Mouse (Mus musculus) thymus, postnatal 36 days (tissue): ENCODE results near the gene S100b.

Experiments
- DNase-seq, 2 experiments: peaks; one replicate each; pipeline ENCODE4 v3.0.0; 2022; ENCODE audit warnings: mixed read lengths in 2 of 2

S100b gene

DNA sequence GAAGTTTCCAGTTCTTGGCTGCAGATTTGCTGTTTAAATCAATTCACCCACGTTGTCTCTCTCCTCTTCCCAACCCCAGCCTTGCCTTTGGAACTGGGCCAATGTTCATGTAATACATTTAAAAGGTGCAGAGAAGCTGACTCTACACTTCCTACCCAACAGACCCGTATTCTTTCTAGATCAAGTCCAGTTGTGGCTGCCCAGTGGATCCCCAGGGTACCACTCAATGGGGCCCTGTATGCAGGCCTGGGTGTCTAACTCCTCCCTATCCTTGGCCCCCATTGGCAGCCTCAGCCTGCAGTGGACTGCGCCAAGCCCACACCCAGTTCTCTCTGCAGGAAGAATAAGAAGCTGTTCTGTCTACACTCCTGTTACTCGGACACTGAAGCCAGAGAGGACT lies at the start of gene S100b:
S100b (plus strand) TSS at position 318 of the 400 bp plus-strand sequence.
- no peak for DNase-seq

DNA sequence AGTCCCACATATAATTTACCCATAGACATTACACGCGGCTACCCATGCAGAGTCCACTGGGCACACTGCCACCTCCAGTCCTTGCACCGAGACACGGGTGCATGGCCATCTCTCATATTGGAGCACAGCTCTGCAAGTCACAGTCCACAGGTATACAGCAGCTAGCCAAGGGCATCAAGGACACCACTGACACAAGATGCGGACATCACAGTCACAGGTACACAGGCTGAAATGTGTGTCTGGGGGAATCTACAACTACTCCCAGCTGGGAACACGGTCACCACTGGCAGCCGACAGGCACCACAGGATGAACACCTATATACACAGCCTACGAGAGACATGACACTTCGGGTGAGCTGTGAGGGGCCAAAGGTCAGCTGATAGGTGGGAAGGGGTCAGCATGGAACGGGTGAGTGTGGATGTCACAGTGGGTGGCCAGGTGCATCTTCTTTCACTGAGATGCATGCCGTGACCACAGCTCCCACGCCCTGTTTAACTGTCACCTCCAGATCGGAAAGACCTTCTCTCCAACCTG lies 46.3 kb upstream of the S100b start:
- DNase-seq = no peak

DNA sequence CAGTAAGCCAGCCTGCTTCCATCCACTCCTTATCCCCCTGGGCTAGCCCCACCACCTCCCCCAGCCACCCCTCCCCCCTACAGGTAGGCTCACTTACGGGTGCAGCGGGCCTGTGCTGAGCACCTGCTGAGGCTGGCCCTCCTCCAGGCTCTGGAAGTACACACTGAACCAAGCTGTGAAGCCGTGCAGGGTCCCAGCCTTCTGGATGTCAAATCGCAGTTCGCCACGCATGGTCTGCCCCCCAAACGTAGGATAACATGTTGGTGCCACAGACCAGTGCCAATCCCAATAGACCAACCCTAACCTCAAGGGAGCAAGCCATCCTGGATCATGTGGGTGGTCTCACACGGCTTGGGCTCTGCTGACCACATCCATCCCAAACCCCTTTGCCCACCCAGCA lies 44.4 kb upstream of the S100b start:
- DNase-seq = no peak

DNA sequence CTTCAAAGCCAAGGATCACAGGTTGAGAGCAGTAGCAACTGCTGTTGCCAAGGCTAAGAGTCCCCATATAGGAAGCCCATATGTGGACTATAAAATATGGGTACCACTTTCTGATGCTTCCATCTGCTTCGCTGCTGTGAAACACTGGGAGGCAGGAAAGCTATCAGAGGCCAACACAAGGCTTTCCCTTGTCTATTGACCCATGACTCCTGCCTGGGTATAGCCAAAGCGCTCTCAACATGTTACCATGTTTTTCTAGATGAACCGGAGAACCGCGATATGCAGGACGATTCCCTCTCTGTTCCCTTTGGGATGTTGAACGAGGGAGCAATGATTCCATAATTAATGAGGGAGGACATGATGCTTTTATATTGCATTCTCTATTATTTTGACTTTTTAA lies 42.8 kb upstream of the S100b start:
- no peak for DNase-seq

DNA sequence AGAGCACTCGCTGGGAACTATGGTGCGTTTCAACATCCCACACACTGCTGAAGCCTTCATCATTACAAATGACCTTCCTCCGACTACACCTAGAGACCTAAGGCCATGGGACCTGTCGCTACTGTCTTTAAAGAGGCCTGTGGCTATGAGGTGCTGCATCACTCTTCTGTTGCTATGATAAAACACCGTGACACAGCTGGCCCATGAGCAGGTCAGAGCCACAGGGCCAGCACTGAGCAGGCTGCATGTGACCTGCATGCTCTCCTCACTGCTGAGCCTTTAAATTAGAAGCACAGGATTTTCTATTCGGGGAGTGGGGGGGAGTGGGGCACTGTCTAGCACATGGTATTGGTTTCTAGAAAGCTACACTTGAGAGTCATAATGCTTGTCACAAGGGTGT lies 41.5 kb upstream of the S100b start:
- no peak for DNase-seq

GRCm38 (mm10) chr10:76214161-76214560 lies 39.5 kb upstream of the S100b start:
- DNase-seq = no peak

DNA sequence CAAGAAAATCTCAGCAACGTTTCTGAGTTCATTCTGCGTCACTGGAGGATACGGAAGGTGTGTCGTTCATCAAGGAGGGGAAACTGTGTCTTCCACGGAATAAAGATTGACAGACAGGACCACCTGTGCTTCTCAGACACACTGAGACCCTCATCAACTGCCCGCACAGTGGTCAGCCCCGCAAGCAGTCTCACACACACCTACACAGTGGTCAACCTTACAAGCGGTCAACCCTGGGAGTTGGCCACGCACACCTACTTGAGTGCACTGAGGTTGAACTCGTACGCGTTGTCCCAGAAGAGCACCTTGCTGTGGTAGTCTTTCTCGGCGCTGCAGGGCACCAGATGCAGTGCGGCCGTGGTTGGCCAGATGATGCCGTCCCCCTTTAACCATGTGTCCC lies 36.6 kb upstream of the S100b start:
- no peak for DNase-seq

DNA sequence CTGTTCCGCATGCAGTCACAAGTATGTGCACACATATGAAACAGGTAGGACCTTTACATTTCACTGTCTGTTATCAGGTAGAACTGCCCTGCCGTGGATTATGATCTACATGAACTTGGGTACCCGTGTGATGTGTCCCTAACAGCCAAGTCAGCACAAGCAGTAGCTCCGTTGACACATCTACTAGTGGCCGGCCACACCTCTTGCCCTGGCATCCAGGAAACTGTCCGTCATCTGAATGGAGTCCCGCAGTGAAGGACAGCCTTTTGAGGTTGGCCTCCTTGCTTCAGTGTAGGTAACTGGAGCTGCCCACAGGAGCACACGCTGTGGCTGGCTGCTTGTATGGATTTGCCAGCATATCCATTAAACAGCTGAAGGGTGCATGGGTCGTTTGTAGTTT lies 35.4 kb upstream of the S100b start:
- DNase-seq = no peak

GRCm38 (mm10) chr10:76225944-76226343 lies 27.7 kb upstream of the S100b start:
- DNase-seq = no peak

DNA sequence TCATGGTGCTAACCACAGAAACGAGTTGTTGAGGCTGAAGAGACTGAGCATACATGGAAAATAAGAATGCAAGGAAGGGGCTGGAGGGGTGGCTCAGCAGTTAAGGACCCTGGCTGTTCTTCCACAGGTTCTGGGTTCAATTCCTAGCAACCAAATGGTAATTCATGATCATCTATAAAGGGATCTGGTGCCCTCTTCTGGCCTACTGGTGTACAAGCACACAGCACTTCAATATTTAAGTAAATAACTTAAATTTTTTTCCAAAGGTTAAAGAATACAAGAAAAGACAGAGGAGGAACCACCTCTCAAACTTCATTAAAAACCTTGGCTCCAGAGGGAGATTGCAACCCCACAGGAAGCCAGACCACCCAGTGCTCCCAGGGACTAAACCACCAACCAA lies 24.0 kb upstream of the S100b start:
- no peak for DNase-seq

DNA sequence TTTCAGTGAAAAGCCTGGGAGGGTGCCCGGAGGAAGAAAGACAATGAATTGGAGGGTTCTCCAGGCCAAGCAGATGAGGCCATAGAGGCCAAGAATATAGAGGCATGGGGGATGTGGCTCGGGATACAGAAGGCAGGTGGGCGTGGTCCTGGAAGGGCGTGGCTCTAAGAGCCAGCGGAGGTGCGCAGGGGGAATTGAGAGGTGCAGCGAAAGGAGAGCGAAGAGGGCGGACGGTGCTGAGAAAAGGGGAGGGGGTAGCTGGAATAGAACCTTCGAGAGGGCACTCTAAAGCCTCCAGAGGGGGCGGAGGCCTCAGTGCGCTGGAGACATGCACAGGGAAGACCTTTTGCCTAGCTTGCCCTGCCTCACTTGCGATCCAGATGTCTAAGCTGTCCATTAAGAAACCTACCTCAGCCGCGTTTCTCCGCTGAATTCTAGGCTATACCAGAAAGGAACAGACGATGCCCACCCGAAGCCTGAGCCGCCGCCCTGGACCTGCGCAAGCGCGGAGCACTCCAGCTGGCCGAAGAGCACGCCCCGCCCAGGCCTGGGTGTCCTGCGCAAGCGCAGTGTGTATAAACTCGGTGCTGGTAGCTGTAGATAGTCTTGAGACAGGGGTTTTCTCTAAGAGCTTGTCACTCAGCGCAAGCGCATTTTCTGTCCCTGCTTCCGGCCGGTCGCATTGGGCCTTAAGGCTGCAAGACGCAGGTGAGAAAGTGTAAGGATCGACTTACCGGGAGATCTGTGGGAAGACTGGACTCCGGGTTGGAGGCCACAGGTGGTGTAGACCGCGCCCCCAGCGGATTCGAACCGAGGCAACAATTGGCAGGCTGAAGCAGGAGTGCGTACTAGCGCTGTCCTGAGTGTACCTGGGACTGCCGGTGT lies 16.1 kb upstream of the S100b start, which contains the start of gene Prmt2:
Prmt2 (minus strand) TSS at position 525 of the 885 bp plus-strand sequence.
- peak; percentile 88 to 90 for DNase-seq

GRCm38 (mm10) chr10:76239401-76239800 lies 14.3 kb upstream of the S100b start:
- no peak for DNase-seq

GRCm38 (mm10) chr10:76245106-76245505 lies 8.5 kb upstream of the S100b start:
- no peak for DNase-seq

GRCm38 (mm10) chr10:76246601-76247000 lies 7.1 kb upstream of the S100b start:
- DNase-seq = no peak

GRCm38 (mm10) chr10:76247960-76248646 lies 5.5 kb upstream of the S100b start:
- DNase-seq = no peak

- DNase-seq = no peak
These were observed 5.0 kb upstream of the S100b start for GRCm38 (mm10) chr10:76248647-76248968.

- DNase-seq = no peak
These were observed 2.8 kb upstream of the S100b start for GRCm38 (mm10) chr10:76250870-76251269.

DNA sequence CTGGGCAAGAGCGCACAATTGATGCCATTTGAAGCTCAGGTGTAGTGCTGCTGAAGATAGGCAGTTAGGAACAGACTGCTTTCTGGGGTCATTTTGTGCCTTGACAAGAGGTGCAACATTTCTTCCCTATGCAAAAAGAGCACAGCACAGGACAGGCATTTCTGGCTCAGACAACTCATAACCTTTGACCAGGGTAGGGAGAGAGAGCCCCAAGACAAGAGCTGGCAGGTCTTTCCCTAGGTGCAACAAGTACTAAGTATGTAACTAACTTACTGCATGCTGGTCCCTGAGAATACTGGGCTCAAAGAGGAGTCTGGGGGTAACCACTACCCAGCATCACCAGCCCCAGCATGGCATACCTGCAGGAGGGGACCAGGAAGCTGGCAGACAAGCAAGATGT lies 574 bp upstream of the S100b start:
- DNase-seq = no peak

GRCm38 (mm10) chr10:76255617-76256016 lies 2.0 kb downstream of the S100b start:
- no peak for DNase-seq

- peak in 1 of 2 experiments; percentile 10 for DNase-seq
These were observed 3.6 kb downstream of the S100b start for GRCm38 (mm10) chr10:76257231-76257630.

DNA sequence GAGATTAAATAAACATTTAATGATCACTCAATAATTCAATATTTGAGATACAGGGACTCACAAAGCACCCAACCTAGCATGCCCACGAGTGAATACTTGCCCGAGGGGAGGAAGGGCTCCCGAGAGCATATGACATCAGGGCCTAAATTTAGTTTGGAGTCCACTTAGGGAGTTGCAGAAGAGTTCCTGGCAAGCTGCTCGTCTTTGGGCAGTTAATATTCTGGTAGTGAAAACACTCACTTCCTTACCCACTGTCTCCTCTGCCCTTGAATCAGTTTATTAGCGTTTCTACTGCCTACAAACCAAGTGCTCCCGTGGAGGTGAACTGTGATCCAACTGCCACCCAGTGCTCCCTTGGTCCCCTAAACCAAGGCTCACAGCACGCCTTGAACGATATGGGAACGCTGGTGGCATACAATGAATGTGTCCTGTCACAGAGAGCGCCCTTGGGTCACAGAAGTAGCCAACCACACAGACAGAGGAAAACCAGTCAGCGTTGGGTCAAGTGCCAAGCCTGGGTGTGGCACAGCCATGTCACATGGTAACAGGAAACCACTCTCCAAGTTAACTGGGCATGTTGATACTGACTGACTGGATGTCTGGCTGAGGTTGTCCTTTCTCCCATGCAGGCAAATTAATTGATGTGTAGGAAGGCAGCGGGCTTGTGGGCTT lies 4.2 kb downstream of the S100b start:
- no peak for DNase-seq

GRCm38 (mm10) chr10:76259566-76260232 lies 6.0 kb downstream of the S100b start:
- no peak for DNase-seq
